Mouse (Mus musculus): ENCODE results near the gene Rps5. TPM values are rescaled to one million over a fixed set of nuclear protein-coding genes. Genes with fewer than 3 reads are reported as not detected.

Gene Rps5
- total RNA-seq (2023): 543 and 561 TPM in 2 replicates

GRCm38 (mm10) chr7:12921705-12922465 lies at the start of gene Rps5:
Rps5 (plus strand) TSS chr7:12922290.

GRCm38 (mm10) chr7:12880911-12881660 lies 41.0 kb upstream of the Rps5 start, which contains the start of gene Zfp128:
Zfp128 (plus strand) TSS chr7:12881177.

GRCm38 (mm10) chr7:12897655-12898410 lies 24.3 kb upstream of the Rps5 start, which contains the start of gene Zscan22:
Zscan22 (plus strand) TSS chr7:12897815.

GRCm38 (mm10) chr7:12927191-12927680 lies 5.1 kb downstream of the Rps5 start, which contains the start of gene Rnf225:
Rnf225 (plus strand) TSS chr7:12927416.

GRCm38 (mm10) chr7:12965678-12966091 lies 43.6 kb downstream of the Rps5 start, which contains the start of gene Zfp324:
Zfp324 (plus strand) TSS chr7:12965838.

Other genes with a start within 250 kb of the Rps5 start
- not detected in 2 replicates for gene Vmn2r55, start 237.3 kb upstream of the Rps5 start, total RNA-seq (2023)
- not detected in 2 replicates for gene Vmn2r56, start 187.3 kb upstream of the Rps5 start, total RNA-seq (2023)
- gene Zscan18, start 118.7 kb upstream of the Rps5 start, total RNA-seq (2023): 3.3 and 4.4 TPM in 2 replicates
- 1.8 and 2.1 TPM in 2 replicates for gene Zfp329, start 103.4 kb upstream of the Rps5 start, total RNA-seq (2023)
- 32.5 and 41.6 TPM in 2 replicates for gene Zfp110, start 87.5 kb upstream of the Rps5 start, total RNA-seq (2023)
- gene Zfp128, start 41.1 kb upstream of the Rps5 start, total RNA-seq (2023): 0.45 and 1.1 TPM in 2 replicates
- gene Zscan22, start 24.5 kb upstream of the Rps5 start, total RNA-seq (2023): 2.9 and 3.7 TPM in 2 replicates
- gene Rnf225, start 5.1 kb downstream of the Rps5 start, total RNA-seq (2023): 0.27 TPM in 1 of 2 replicates, not detected in the other
- 1.2 and 2.7 TPM in 2 replicates for gene Zfp324, start 43.5 kb downstream of the Rps5 start, total RNA-seq (2023)
- 0.88 and 1.3 TPM in 2 replicates for gene Zfp446, start 55.6 kb downstream of the Rps5 start, total RNA-seq (2023)
- not detected in 2 replicates for gene Slc27a5, start 75.9 kb downstream of the Rps5 start, total RNA-seq (2023)
- gene Trim28, start 76.8 kb downstream of the Rps5 start, total RNA-seq (2023): 109 and 164 TPM in 2 replicates
- gene Zbtb45, start 87.7 kb downstream of the Rps5 start, total RNA-seq (2023): 8.1 and 11.8 TPM in 2 replicates
- gene Chmp2a, start 112.5 kb downstream of the Rps5 start, total RNA-seq (2023): 143 and 163 TPM in 2 replicates
- gene Ube2m, start 116.0 kb downstream of the Rps5 start, total RNA-seq (2023): 67.7 and 84.0 TPM in 2 replicates
- 1.1 and 1.4 TPM in 2 replicates for gene Mzf1, start 132.5 kb downstream of the Rps5 start, total RNA-seq (2023)
- gene Vmn1r85, start 172.9 kb downstream of the Rps5 start, total RNA-seq (2023): not detected in 2 replicates
- gene Vmn1r86, start 197.6 kb downstream of the Rps5 start, total RNA-seq (2023): not detected in 2 replicates
- gene Vmn1r87, start 217.9 kb downstream of the Rps5 start, total RNA-seq (2023): not detected in 2 replicates
- 0.09 TPM in 1 of 2 replicates, not detected in the other for gene Vmn1r88, start 237.3 kb downstream of the Rps5 start, total RNA-seq (2023)